Mouse (Mus musculus) limb, embryonic 13.5 days (tissue): ENCODE measurements around the gene Tmem47. TPM values are rescaled to one million over a fixed set of nuclear protein-coding genes. Genes with fewer than 3 reads are reported as not detected.
A peak's percentile ranks its signal among the peaks of the same experiment; 100 is the strongest.

Experiments used
- ATAC-seq: fragments of 200-750 bp; cut with Nextera tagmentation; 2 replicates; pipeline ENCODE4 v1.8.0; 2017; ENCODE audit warnings: low read depth, moderate number of reproducible peaks, moderate TSS enrichment; ENCODE audit not compliant: low FRiP score
- H3K27ac ChIP-seq: fragments of 300-500 bp; sonication (generic); 2 replicates; pipeline ENCODE4 v1.5.1; 2015; ENCODE audit warnings: inconsistent platforms, mild to moderate bottlenecking, moderate library complexity
- H3K27me3 ChIP-seq: fragments of 300-500 bp; sonication (generic); 2 replicates; pipeline ENCODE4 v1.6.1; 2015; ENCODE audit warnings: mild to moderate bottlenecking, inconsistent platforms
- H3K36me3 ChIP-seq: fragments of 300-500 bp; sonication (generic); 2 replicates; pipeline ENCODE4 v1.6.1; 2015; ENCODE audit warnings: inconsistent platforms, mild to moderate bottlenecking, moderate library complexity
- H3K4me1 ChIP-seq: fragments of 300-500 bp; sonication (generic); 2 replicates; pipeline ENCODE4 v1.6.1; 2015; ENCODE audit warnings: inconsistent platforms
- H3K4me2 ChIP-seq: fragments of 300-500 bp; sonication (generic); replicated peaks from 2 replicates; pipeline ENCODE4 v1.6.1; 2015; ENCODE audit warnings: inconsistent platforms, mild to moderate bottlenecking, moderate library complexity
- H3K4me3 ChIP-seq: fragments of 300-500 bp; sonication (generic); 2 replicates; pipeline ENCODE4 v1.5.1; 2015; ENCODE audit warnings: moderate library complexity, mild to moderate bottlenecking, inconsistent platforms
- H3K9ac ChIP-seq: fragments of 300-500 bp; sonication (generic); 2 replicates; pipeline ENCODE4 v1.6.1; 2015; ENCODE audit warnings: mild to moderate bottlenecking, inconsistent platforms
- H3K9me3 ChIP-seq: fragments of 300-500 bp; sonication (generic); 2 replicates; pipeline ENCODE4 v1.6.1; 2016; ENCODE audit warnings: inconsistent platforms
- WGBS: fragments of 180-500 bp; shearing (Covaris S2); methylation state at CpG from one replicate; pipeline ENCODE4 v1.1.7; 2015; 5-methylcytosine and 5-hydroxymethylcytosine counted together
- polyA plus RNA-seq: library from polyadenylated mRNA; unstranded; fragments of >200 nt; fragmentation: Nextera tagmentation; extraction: Ambion mirVana; gene quantifications from 2 replicates; pipeline ENCODE4 v1.2.1, GENCODE M21; 2015

Gene Tmem47
- polyA plus RNA-seq = 15.6 and 17.6 TPM in 2 replicates

DNA sequence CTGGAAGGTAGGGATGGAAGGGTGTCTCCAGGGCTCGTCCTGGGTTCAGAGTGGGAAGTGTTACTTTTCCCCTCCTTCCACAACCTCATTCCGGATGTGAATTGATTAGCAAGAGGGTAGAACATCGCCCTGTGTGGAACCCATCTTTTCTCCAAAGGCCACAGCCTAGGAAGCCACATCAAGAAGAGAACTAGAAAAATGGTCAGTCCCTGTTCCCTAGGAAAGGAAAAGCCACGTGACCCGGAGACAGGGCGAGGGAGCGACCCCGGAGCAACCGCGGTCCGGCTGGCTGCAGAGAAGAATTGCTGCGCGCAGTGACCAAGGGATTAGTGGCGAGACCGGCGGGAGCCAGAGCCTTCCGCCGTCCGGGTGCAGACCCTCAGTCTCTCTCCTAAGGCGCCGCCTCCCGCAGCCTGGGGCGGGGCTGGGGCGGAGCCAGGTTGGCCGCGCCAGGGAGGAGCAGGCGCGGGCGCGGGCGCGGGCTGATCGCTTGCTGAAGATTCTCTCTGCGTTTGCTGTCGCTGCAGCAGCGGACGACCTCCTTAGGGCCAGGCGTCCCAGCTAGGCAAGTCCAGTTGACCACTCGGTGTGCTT, at the start of gene Tmem47:
Gene Tmem47, plus strand, starts transcription at position 489 of the 594 bp plus-strand sequence.
- H3K27me3 ChIP-seq = no peaks in the 10 kb centered on the region
- WGBS = 5% methylated on average over 35 of the region's 39 CpGs
- peak; percentile 92 for ATAC-seq
- H3K27ac ChIP-seq = peak within 1 kb of the TSS; percentile 87
- H3K9me3 ChIP-seq = no peaks in the 10 kb centered on the region
- H3K4me1 ChIP-seq = no peaks in the 10 kb centered on the region
- H3K9ac ChIP-seq = peak within 1 kb of the TSS; percentile 77
- peak within 1 kb of the TSS; percentile 58 for H3K4me2 ChIP-seq
- H3K36me3 ChIP-seq = no peaks in the 10 kb centered on the region
- peak within 1 kb of the TSS; percentile 61 for H3K4me3 ChIP-seq

GRCm38 (mm10) chrX:81070804-81071461, 435 bp downstream of the Tmem47 start:
- H3K4me1 ChIP-seq = no peaks in the 10 kb centered on the region
- H3K36me3 ChIP-seq = no peaks in the 10 kb centered on the region
- H3K27me3 ChIP-seq = no peaks in the 10 kb centered on the region
- peak overlapping the region; percentile 87 for H3K27ac ChIP-seq
- ATAC-seq = peak; percentile 66
- WGBS = 13% methylated on average over 34 of the region's 45 CpGs
- peak overlapping the region; percentile 61 for H3K4me3 ChIP-seq
- peak overlapping the region; percentile 77 for H3K9ac ChIP-seq
- H3K4me2 ChIP-seq = peak overlapping the region; percentile 58
- no peaks in the 10 kb centered on the region for H3K9me3 ChIP-seq

DNA sequence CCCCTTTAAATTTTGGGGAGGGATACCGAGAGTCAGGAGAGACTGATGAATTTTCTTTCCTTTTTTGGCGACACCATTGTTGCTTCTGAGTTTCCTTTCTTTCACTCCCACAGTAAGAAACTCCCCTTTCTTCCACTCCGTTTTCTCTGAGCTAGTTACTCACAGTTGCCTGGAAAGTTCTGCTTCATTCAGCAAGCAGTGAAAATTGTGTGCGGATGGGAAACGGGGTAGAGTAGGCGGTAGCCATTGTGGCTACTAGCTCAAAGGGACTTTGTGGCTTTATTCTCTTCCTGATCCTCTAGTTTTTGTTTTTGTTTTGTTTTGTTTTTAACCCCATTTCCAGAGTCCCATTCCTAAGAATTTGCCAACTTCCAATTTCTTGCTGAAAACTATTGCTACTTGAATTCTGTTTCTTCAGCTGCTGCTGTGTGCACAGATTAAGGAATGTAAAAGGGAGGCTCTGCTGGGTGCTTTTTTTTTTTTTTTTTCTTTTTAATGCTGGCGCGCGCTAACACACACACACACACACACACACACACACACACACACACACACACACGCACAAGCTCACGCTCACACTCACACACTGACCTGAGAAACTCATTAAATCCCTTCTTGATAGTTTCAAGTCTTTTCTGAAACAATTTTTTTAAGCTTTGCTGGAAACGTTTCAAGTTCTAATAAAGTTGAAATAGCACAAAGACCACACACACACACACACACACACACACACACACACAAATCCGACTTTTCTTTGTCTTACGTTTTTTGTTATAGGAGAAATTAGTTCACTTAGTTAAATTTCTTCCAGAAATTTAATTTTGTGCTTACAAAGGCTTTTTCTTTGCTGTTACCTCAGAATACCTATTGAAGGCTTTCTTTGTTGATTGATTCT, 1.5 kb downstream of the Tmem47 start:
- H3K9ac ChIP-seq = peak overlapping the region; percentile 77
- peak overlapping the region; percentile 58 for H3K4me2 ChIP-seq
- no peaks in the 10 kb centered on the region for H3K36me3 ChIP-seq
- H3K27ac ChIP-seq = peak overlapping the region; percentile 87
- peak overlapping the region; percentile 61 for H3K4me3 ChIP-seq
- H3K9me3 ChIP-seq = no peaks in the 10 kb centered on the region
- no peaks in the 10 kb centered on the region for H3K4me1 ChIP-seq
- 10% methylated on average over 11 of the region's 14 CpGs for WGBS
- H3K27me3 ChIP-seq = no peaks in the 10 kb centered on the region
- ATAC-seq = 0 out of 2 replicates have a peak, but pooled peaks have one; percentile 29

DNA sequence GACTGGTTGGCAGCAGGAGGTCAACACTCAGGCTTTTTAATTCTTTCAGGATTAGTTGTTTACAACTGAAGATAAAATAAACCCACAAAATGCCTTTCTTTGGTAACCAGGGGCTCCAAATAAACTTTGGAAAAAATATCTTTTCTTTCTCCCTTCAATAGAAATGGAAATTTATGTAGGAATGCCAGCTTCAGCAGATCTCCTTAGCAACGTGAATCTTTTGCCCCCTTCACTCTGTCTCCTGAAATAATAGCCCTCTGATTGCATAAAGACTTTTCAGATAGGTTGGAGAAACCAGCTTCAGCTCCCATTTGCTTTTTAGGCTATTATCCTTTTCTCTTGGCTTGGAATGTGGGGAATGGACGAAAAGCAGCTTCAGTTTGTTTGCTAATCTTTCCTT, 2.2 kb downstream of the Tmem47 start:
- Histone ChIP-seq H3K4me2 (peak overlapping the region; percentile 58), H3K9ac (peak overlapping the region; percentile 77), H3K4me1 (no peaks in the 10 kb centered on the region), H3K9me3 (no peaks in the 10 kb centered on the region), H3K27ac (peak overlapping the region; percentile 87; the same call in 1 of the 2 replicates), H3K27me3 (no peaks in the 10 kb centered on the region), H3K4me3 (peak overlapping the region; percentile 61), H3K36me3 (no peaks in the 10 kb centered on the region)
- 11% methylated on average over 2 of the region's 2 CpGs for WGBS
- no peak for ATAC-seq

DNA sequence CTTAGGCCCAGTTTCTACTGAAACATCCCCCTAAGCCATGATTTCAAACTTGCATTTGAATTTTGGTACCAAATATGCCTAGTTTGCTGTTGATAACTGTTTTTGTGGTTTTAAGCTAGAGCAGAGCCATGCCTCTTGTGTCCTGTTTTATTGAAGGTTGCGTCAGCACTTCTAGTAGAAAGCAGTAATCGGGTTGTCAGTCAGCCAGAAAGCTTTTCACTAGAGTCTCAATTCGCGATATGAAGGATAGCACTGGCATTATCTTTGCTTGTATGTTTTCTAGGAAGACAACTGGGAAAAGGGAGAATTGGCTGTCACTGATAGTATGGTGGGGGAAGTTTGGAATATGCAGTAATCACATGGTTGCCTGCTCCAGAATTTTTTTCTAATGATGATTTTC, 3.3 kb downstream of the Tmem47 start:
- no peak overlapping the region for H3K27ac ChIP-seq
- H3K4me2 ChIP-seq = peak overlapping the region; percentile 58
- no peak overlapping the region for H3K9ac ChIP-seq
- no peaks in the 10 kb centered on the region for H3K9me3 ChIP-seq
- peak overlapping the region; percentile 61; the same call in 1 of the 2 replicates for H3K4me3 ChIP-seq
- H3K4me1 ChIP-seq = no peaks in the 10 kb centered on the region
- 38% methylated on average over 4 of the region's 4 CpGs for WGBS
- no peak for ATAC-seq
- no peaks in the 10 kb centered on the region for H3K27me3 ChIP-seq
- no peaks in the 10 kb centered on the region for H3K36me3 ChIP-seq

GRCm38 (mm10) chrX:81078522-81078921, 8.0 kb downstream of the Tmem47 start:
- Histone ChIP-seq H3K36me3 (no peaks in the 10 kb centered on the region), H3K27ac (no peak overlapping the region), H3K4me2 (no peak overlapping the region), H3K27me3 (no peaks in the 10 kb centered on the region), H3K9me3 (no peaks in the 10 kb centered on the region), H3K4me3 (no peak overlapping the region), H3K4me1 (no peaks in the 10 kb centered on the region), H3K9ac (no peak overlapping the region)
- no peak for ATAC-seq

DNA sequence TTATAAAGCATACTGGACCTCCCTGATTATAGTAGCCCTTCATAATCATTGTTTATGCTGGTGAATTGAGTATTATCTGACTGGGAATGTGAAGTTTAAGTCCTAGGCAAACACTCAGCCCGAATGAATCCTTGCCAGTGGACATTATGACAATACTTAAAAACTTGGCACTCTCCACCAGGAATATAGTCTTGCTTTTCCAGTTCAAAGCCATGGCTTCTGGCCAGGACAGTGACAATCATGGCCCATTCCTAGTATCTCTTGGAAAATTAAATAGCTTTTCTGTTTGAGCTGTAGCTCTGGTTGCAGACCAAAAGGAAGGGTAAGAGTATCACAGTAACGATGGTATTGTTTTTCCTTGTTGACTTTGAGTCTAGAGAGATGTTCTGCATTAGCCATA, 10.5 kb downstream of the Tmem47 start:
- Histone ChIP-seq H3K9me3 (no peaks in the 10 kb centered on the region), H3K4me2 (no peak overlapping the region), H3K27me3 (no peaks in the 10 kb centered on the region), H3K9ac (no peak overlapping the region), H3K4me3 (no peak overlapping the region), H3K4me1 (no peaks in the 10 kb centered on the region), H3K27ac (no peak overlapping the region), H3K36me3 (no peaks in the 10 kb centered on the region)
- ATAC-seq = no peak
- WGBS = 64% methylated on average over 2 of the region's 2 CpGs

- H3K4me3 ChIP-seq = no peak overlapping the region
- H3K4me1 ChIP-seq = no peaks in the 10 kb centered on the region
- H3K27ac ChIP-seq = no peak overlapping the region
- H3K9me3 ChIP-seq = no peaks in the 10 kb centered on the region
- ATAC-seq = no peak
- no peak overlapping the region for H3K4me2 ChIP-seq
- H3K9ac ChIP-seq = no peak overlapping the region
- WGBS = 65% methylated on average over 2 of the region's 2 CpGs
- no peaks in the 10 kb centered on the region for H3K36me3 ChIP-seq
- H3K27me3 ChIP-seq = no peaks in the 10 kb centered on the region
Measured at GRCm38 (mm10) chrX:81085025-81085752, 14.7 kb downstream of the Tmem47 start.

- Histone ChIP-seq H3K4me1 (no peaks in the 10 kb centered on the region), H3K27me3 (no peaks in the 10 kb centered on the region), H3K27ac (no peak overlapping the region), H3K4me2 (no peak overlapping the region), H3K4me3 (no peak overlapping the region), H3K9me3 (no peaks in the 10 kb centered on the region), H3K36me3 (no peaks in the 10 kb centered on the region), H3K9ac (no peak overlapping the region)
- ATAC-seq = no peak
- WGBS = 50% methylated on average over 1 of the region's 1 CpGs
Measured at GRCm38 (mm10) chrX:81147416-81147815, 76.9 kb downstream of the Tmem47 start.
